Mouse (Mus musculus): ENCODE measurements at regions not wholly inside any gene's neighbourhood (a gene's known extent, or its start where the extent isn't known, plus 50 kb on each side); places are given as distances from the start of the nearest gene placed in this dataset.

- no peak for DNase-seq (ENCODE audit: low spot score in 2 of 2)
Observed at GRCm38 (mm10) chr19:21031768-21032308, 77.8 kb upstream of the Tmc1 start.

- DNase-seq (ENCODE audit: low spot score in 2 of 2), result no peak
Observed at GRCm38 (mm10) chr19:21030971-21031370, 77.0 kb upstream of the Tmc1 start.

- DNase-seq (ENCODE audit: low spot score in 2 of 2), result no peak
Observed at GRCm38 (mm10) chr19:21028981-21029380, 75.0 kb upstream of the Tmc1 start.

GRCm38 (mm10) chr19:21012391-21012790, 58.4 kb upstream of the Tmc1 start:
- DNase-seq (ENCODE audit: low spot score in 2 of 2), result no peak

- DNase-seq (ENCODE audit: low spot score in 2 of 2), result no peak
Observed at GRCm38 (mm10) chr19:21009607-21010006, 55.6 kb upstream of the Tmc1 start.

- DNase-seq (ENCODE audit: low spot score in 2 of 2), result peak; percentile 5 to 63
Observed at GRCm38 (mm10) chr19:21004411-21004810, 50.4 kb upstream of the Tmc1 start.

Measured in layer of hippocampus, adult 18-20 months (tissue).